ENCODE assay signal across 8 mouse cellular contexts in the genomic region with DNA sequence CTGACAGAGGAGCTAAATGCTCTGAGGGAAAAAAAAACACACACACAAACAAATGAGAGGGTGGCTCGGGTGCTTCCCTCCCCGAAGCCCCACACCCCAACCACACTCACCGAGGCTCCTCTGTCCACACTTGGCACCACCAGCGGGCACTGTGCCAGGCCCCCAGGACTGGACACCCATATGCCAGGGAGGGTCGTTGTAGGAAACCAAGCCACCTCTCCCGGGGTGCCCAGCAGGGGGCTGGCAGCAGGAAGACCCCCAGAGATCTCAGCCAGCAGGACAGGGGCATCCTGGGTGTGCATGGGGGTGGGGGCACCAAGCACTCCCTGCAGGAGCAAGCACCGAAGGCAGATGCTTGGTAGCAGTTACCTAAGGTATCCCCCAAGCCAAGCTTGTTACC. TPM values are rescaled to one million over a fixed set of nuclear protein-coding genes. Genes with fewer than 3 reads are reported as not detected.
A peak's percentile ranks its signal among the peaks of the same experiment; 100 is the strongest.
DNase-seq lines count a peak whose midpoint lies in the region; ATAC-seq and TF ChIP-seq lines count a peak whose summit lies in the region.
"Had no signal": no experiment of that assay in that cellular context is flagged by ENCODE, and none has a peak within 500 bp of the region (broad histone marks: within the 10 kb centered on the region; RNA-seq: fewer than 3 reads in every experiment).

TSS of gene Gm43738 (minus strand) at position 289 of the 400 bp plus-strand sequence.

- H3K9me3 ChIP-seq in lung, embryonic 14.5 days (ENCODE audit: low read depth, low read length): no peaks in the 10 kb centered on the region
- H3K9me3 ChIP-seq in heart, embryonic 16.5 days (replicated peaks; ENCODE audit: control insufficient read depth, low read length): no peaks in the 10 kb centered on the region

- WGBS in lung, embryonic 14.5 days: 21% methylated on average over 7 of the region's 7 CpGs
- 14% methylated on average over 7 of the region's 7 CpGs for WGBS in cerebellum, adult 2 months
- WGBS in heart, embryonic 16.5 days: 43% methylated on average over 7 of the region's 7 CpGs
- 35% methylated on average over 5 of the region's 7 CpGs for WGBS in macrophage (ENCODE audit: missing documents)

- no peak for ATAC-seq in lung, embryonic 14.5 days (ENCODE audit: insufficient read depth)
- no peak for ATAC-seq in heart, embryonic 16.5 days (replicated peaks; ENCODE audit: extremely low read depth, insufficient read depth, low FRiP score)
- ATAC-seq in activated CD4-positive, CD25-positive, alpha-beta regulatory T cell, adult 4 months: no peak

- H3K36me3 ChIP-seq in lung, embryonic 14.5 days (ENCODE audit: insufficient read depth): peaks cover 42% of the 10 kb centered on the region
- no peaks in the 10 kb centered on the region; the same call in 1 of the 2 replicates for H3K36me3 ChIP-seq in heart, embryonic 16.5 days (ENCODE audit: control insufficient read depth, insufficient read depth)
- 0 out of 2 replicates have a peak, but pooled peaks cover 11% of the 10 kb centered on the region for H3K36me3 ChIP-seq in macrophage (ENCODE audit: inconsistent target)

- peak within 1 kb of the TSS; percentile 67 for H3K9ac ChIP-seq in lung, embryonic 14.5 days
- H3K9ac ChIP-seq in heart, embryonic 16.5 days (ENCODE audit: low read length): peak within 1 kb of the TSS; percentile 64

- peak within 1 kb of the TSS; percentile 92 for H3K4me2 ChIP-seq in lung, embryonic 14.5 days
- peak within 1 kb of the TSS; percentile 70 for H3K4me2 ChIP-seq in heart, embryonic 16.5 days (ENCODE audit: low read depth, low read length)

- no peak for TF ChIP-seq POLR2A in cerebellum, adult 2 months (IDR thresholded peaks at IDR 0.05; ENCODE audit: borderline replicate concordance, insufficient read depth, low read length)

- peaks cover 38% of the 10 kb centered on the region for H3K79me2 ChIP-seq in macrophage (ENCODE audit: inconsistent target)

- DNase-seq in lung, embryonic 14.5 days: no peak
- DNase-seq in lung, postnatal 25 days (ENCODE audit: low spot score): no peak
- peak; percentile 38 to 45 for DNase-seq in cerebellum, adult 2 months
- DNase-seq in urinary bladder, postnatal 36 days (ENCODE audit: low spot score in 2 of 2): no peak

- H3K4me1 ChIP-seq in lung, embryonic 14.5 days (ENCODE audit: insufficient read depth): peaks cover 5% of the 10 kb centered on the region
- no peaks in the 10 kb centered on the region for H3K4me1 ChIP-seq in cerebellum, adult 2 months (ENCODE audit: control insufficient read depth, insufficient read depth, low read length)
- peaks cover 13% of the 10 kb centered on the region for H3K4me1 ChIP-seq in heart, embryonic 16.5 days (ENCODE audit: control insufficient read depth, insufficient read depth, low read length)

- TF ChIP-seq CTCF in lung, embryonic 14.5 days (IDR thresholded peaks at IDR 0.05; ENCODE audit: low read depth): 0 out of 2 replicates have a peak, but pooled peaks have one; percentile 14
- TF ChIP-seq CTCF in cerebellum, adult 2 months (IDR thresholded peaks at IDR 0.05; ENCODE audit: borderline replicate concordance, insufficient read depth, low read depth, low read length): no peak

- no peaks in the 10 kb centered on the region for H3K27me3 ChIP-seq in lung, embryonic 14.5 days (ENCODE audit: insufficient read depth, low read length)
- H3K27me3 ChIP-seq in cerebellum, adult 2 months (ENCODE audit: control insufficient read depth, insufficient read depth, low read length): no peaks in the 10 kb centered on the region
- no peaks in the 10 kb centered on the region for H3K27me3 ChIP-seq in heart, embryonic 16.5 days (ENCODE audit: control insufficient read depth, insufficient read depth, low read length)

- peak within 1 kb of the TSS; percentile 75; the same call in 1 of the 2 replicates for H3K27ac ChIP-seq in lung, embryonic 14.5 days (ENCODE audit: low read depth)
- no peak within 1 kb of the TSS for H3K27ac ChIP-seq in cerebellum, adult 2 months (ENCODE audit: insufficient read depth, low read length)
- H3K27ac ChIP-seq in heart, embryonic 16.5 days (ENCODE audit: low read length): no peak within 1 kb of the TSS
- H3K27ac ChIP-seq in macrophage: peak within 1 kb of the TSS; percentile 93

- H3K4me3 ChIP-seq in lung, embryonic 14.5 days (ENCODE audit: low read depth, low read length): peak within 1 kb of the TSS; percentile 71
- peak within 1 kb of the TSS; percentile 98 for H3K4me3 ChIP-seq in cerebellum, adult 2 months (replicated peaks; ENCODE audit: insufficient read depth, low read depth, low read length)
- peak within 1 kb of the TSS; percentile 66 for H3K4me3 ChIP-seq in heart, embryonic 16.5 days (ENCODE audit: low read length)
- H3K4me3 ChIP-seq in macrophage (ENCODE audit: inconsistent target): peak within 1 kb of the TSS; percentile 75

RNA-seq across cellular contexts. Expression of gene Gm43738, which starts in this region (rescaled TPM):
- not detected in 2 replicates for polyA plus RNA-seq in lung, embryonic 14.5 days (2014; fragmentation: Nextera tagmentation; extraction: Ambion mirVana)
- 0.03 TPM in 1 of 2 replicates, not detected in the other for polyA plus RNA-seq in cerebellum, adult 2 months (2012; rRNA removed)
- polyA plus RNA-seq in heart, embryonic 16.5 days (2015; fragmentation: Nextera tagmentation; extraction: Ambion mirVana): not detected in 2 replicates
- total RNA-seq in macrophage (2018; cell fraction: chromatin; rRNA removed): not detected
- under 1 TPM in 1 of 26 experiments, not detected in 25; 0.06 TPM for total RNA-seq in macrophage (2018; cell fraction: cytosol; rRNA removed)
- not detected for total RNA-seq in macrophage (2018; cell fraction: nucleus; rRNA removed)
- not detected in 3 replicates for polyA plus RNA-seq in macrophage (2018)
- polyA plus RNA-seq in activated CD4-positive, CD25-positive, alpha-beta regulatory T cell, adult 4 months (2017; shearing (Covaris generic)): under 1 TPM in 1 of 2 experiments, not detected in 1; 0.23 TPM
- total RNA-seq: common myeloid progenitor, adult 5-6 weeks had no signal

Comparison
In these comparisons a context has a peak if more than half of its experiments do, and no peak if none do; other contexts are left out.
1. Peak in DNase-seq and H3K4me3 ChIP-seq in cerebellum, adult 2 months; RNA of the gene not detected or under 1 TPM.
2. H3K27ac ChIP-seq: peak in lung, embryonic 14.5 days (single experiment) and macrophage (single experiment); none in cerebellum, adult 2 months (single experiment) and heart, embryonic 16.5 days (single experiment).
3. Peak in every context shown above with its lines, with median percentiles within 50 percentile points of each other: H3K4me3 ChIP-seq.